Mouse (Mus musculus): Measurements from ENCODE around the gene 5730455P16Rik. TPM values are rescaled to one million over a fixed set of nuclear protein-coding genes. Genes with fewer than 3 reads are reported as not detected.

The 5730455P16Rik gene
- polyA plus RNA-seq (2012; rRNA removed) = 16.0 and 24.1 TPM in 2 replicates

GRCm38 (mm10) chr11:80377712-80378451 lies at the start of gene 5730455P16Rik:
TSS of gene 5730455P16Rik (minus strand) at chr11:80378034.

GRCm38 (mm10) chr11:80383019-80383625 lies 5.3 kb upstream of the 5730455P16Rik start, which contains the start of gene Zfp207:
TSS of gene Zfp207 (plus strand) at chr11:80383279.

Other genes starting within 250 kb of the 5730455P16Rik start
- 14.3 and 20.4 TPM in 2 replicates for gene Tefm, start 235.9 kb downstream of the 5730455P16Rik start, polyA plus RNA-seq (2012; rRNA removed)
- gene Adap2, start 223.9 kb downstream of the 5730455P16Rik start, polyA plus RNA-seq (2012; rRNA removed) = 1.0 and 1.3 TPM in 2 replicates
- gene Rnf135, start 194.2 kb downstream of the 5730455P16Rik start, polyA plus RNA-seq (2012; rRNA removed) = 2.1 and 2.9 TPM in 2 replicates
- gene Rhot1, start 169.0 kb downstream of the 5730455P16Rik start, polyA plus RNA-seq (2012; rRNA removed) = 30.3 and 43.6 TPM in 2 replicates
- gene Rhbdl3, start 77.1 kb downstream of the 5730455P16Rik start, polyA plus RNA-seq (2012; rRNA removed) = 15.3 and 20.5 TPM in 2 replicates
- gene Zfp207, start 5.2 kb upstream of the 5730455P16Rik start, polyA plus RNA-seq (2012; rRNA removed) = 183 and 340 TPM in 2 replicates
- gene Psmd11, start 50.6 kb upstream of the 5730455P16Rik start, polyA plus RNA-seq (2012; rRNA removed) = 96.4 and 112 TPM in 2 replicates
- gene Cdk5r1, start 99.0 kb upstream of the 5730455P16Rik start, polyA plus RNA-seq (2012; rRNA removed) = 48.0 and 48.5 TPM in 2 replicates

Data from central nervous system, embryonic 11.5 days (tissue).